Mouse (Mus musculus): ENCODE results near the gene Bmp2. TPM values are rescaled to one million over a fixed set of nuclear protein-coding genes. Genes with fewer than 3 reads are reported as not detected.

Bmp2 gene
- polyA plus RNA-seq (2015; fragmentation: Nextera tagmentation; extraction: Ambion mirVana), result 6.5 and 7.4 TPM in 2 replicates

- Histone ChIP-seq H3K4me2 (ENCODE audit: low read depth, low read length) (peak within 1 kb of the TSS; percentile 97), H3K4me3 (ENCODE audit: low read length) (peak within 1 kb of the TSS; percentile 76), H3K9me3 (replicated peaks; ENCODE audit: control insufficient read depth, low read length) (no peaks in the 10 kb centered on the region), H3K27ac (ENCODE audit: low read length) (peak within 1 kb of the TSS; percentile 18; the same call in 1 of the 2 replicates), H3K4me1 (ENCODE audit: control insufficient read depth, insufficient read depth, low read length) (peaks cover 8% of the 10 kb centered on the region; the same call in 1 of the 2 replicates), H3K9ac (ENCODE audit: low read length) (peak within 1 kb of the TSS; percentile 76), H3K36me3 (ENCODE audit: control insufficient read depth, insufficient read depth) (no peaks in the 10 kb centered on the region), H3K27me3 (ENCODE audit: control insufficient read depth, insufficient read depth, low read length) (peaks cover 38% of the 10 kb centered on the region)
- WGBS, result under 1% methylated on average over 96 of the region's 110 CpGs
- peak; percentile 58 for ATAC-seq (replicated peaks; ENCODE audit: extremely low read depth, insufficient read depth, low FRiP score)
Observed at GRCm38 (mm10) chr2:133552031-133552841, at the start of gene Bmp2. Gene Bmp2, plus strand, starts transcription at chr2:133552159.

GRCm38 (mm10) chr2:133505678-133506077, 46.3 kb upstream of the Bmp2 start:
- no peaks in the 10 kb centered on the region for H3K36me3 ChIP-seq (ENCODE audit: control insufficient read depth, insufficient read depth)
- no peak overlapping the region for H3K9ac ChIP-seq (ENCODE audit: low read length)
- H3K9me3 ChIP-seq (replicated peaks; ENCODE audit: control insufficient read depth, low read length), result no peaks in the 10 kb centered on the region
- H3K27ac ChIP-seq (ENCODE audit: low read length), result no peak overlapping the region
- H3K4me1 ChIP-seq (ENCODE audit: control insufficient read depth, insufficient read depth, low read length), result peaks cover 6% of the 10 kb centered on the region
- no peak overlapping the region for H3K4me2 ChIP-seq (ENCODE audit: low read depth, low read length)
- no peak overlapping the region for H3K4me3 ChIP-seq (ENCODE audit: low read length)
- no peaks in the 10 kb centered on the region for H3K27me3 ChIP-seq (ENCODE audit: control insufficient read depth, insufficient read depth, low read length)
- no peak for ATAC-seq (replicated peaks; ENCODE audit: extremely low read depth, insufficient read depth, low FRiP score)
- 66% methylated on average over 2 of the region's 2 CpGs for WGBS

- H3K4me2 ChIP-seq (ENCODE audit: low read depth, low read length), result no peak overlapping the region
- WGBS, result 58% methylated on average over 4 of the region's 4 CpGs
- H3K27ac ChIP-seq (ENCODE audit: low read length), result no peak overlapping the region
- H3K36me3 ChIP-seq (ENCODE audit: control insufficient read depth, insufficient read depth), result no peaks in the 10 kb centered on the region
- H3K9me3 ChIP-seq (replicated peaks; ENCODE audit: control insufficient read depth, low read length), result no peaks in the 10 kb centered on the region
- H3K4me1 ChIP-seq (ENCODE audit: control insufficient read depth, insufficient read depth, low read length), result peaks cover 11% of the 10 kb centered on the region
- no peak overlapping the region for H3K9ac ChIP-seq (ENCODE audit: low read length)
- no peaks in the 10 kb centered on the region for H3K27me3 ChIP-seq (ENCODE audit: control insufficient read depth, insufficient read depth, low read length)
- no peak for ATAC-seq (replicated peaks; ENCODE audit: extremely low read depth, insufficient read depth, low FRiP score)
- H3K4me3 ChIP-seq (ENCODE audit: low read length), result no peak overlapping the region
Observed at GRCm38 (mm10) chr2:133507045-133507444, 44.9 kb upstream of the Bmp2 start.

GRCm38 (mm10) chr2:133509141-133509540, 42.8 kb upstream of the Bmp2 start:
- Histone ChIP-seq H3K9me3 (replicated peaks; ENCODE audit: control insufficient read depth, low read length) (no peaks in the 10 kb centered on the region), H3K4me2 (ENCODE audit: low read depth, low read length) (no peak overlapping the region), H3K27me3 (ENCODE audit: control insufficient read depth, insufficient read depth, low read length) (no peaks in the 10 kb centered on the region), H3K4me3 (ENCODE audit: low read length) (no peak overlapping the region), H3K36me3 (ENCODE audit: control insufficient read depth, insufficient read depth) (no peaks in the 10 kb centered on the region), H3K27ac (ENCODE audit: low read length) (no peak overlapping the region), H3K4me1 (ENCODE audit: control insufficient read depth, insufficient read depth, low read length) (peaks cover 11% of the 10 kb centered on the region), H3K9ac (ENCODE audit: low read length) (no peak overlapping the region)
- no peak for ATAC-seq (replicated peaks; ENCODE audit: extremely low read depth, insufficient read depth, low FRiP score)
- 88% methylated on average over 16 of the region's 16 CpGs for WGBS

- no peak for ATAC-seq (replicated peaks; ENCODE audit: extremely low read depth, insufficient read depth, low FRiP score)
- WGBS, result 33% methylated on average over 9 of the region's 9 CpGs
- no peak overlapping the region for H3K27ac ChIP-seq (ENCODE audit: low read length)
- no peaks in the 10 kb centered on the region for H3K9me3 ChIP-seq (replicated peaks; ENCODE audit: control insufficient read depth, low read length)
- H3K27me3 ChIP-seq (ENCODE audit: control insufficient read depth, insufficient read depth, low read length), result no peaks in the 10 kb centered on the region
- H3K9ac ChIP-seq (ENCODE audit: low read length), result no peak overlapping the region
- H3K4me3 ChIP-seq (ENCODE audit: low read length), result no peak overlapping the region
- no peaks in the 10 kb centered on the region for H3K36me3 ChIP-seq (ENCODE audit: control insufficient read depth, insufficient read depth)
- H3K4me2 ChIP-seq (ENCODE audit: low read depth, low read length), result no peak overlapping the region
- peaks cover 11% of the 10 kb centered on the region for H3K4me1 ChIP-seq (ENCODE audit: control insufficient read depth, insufficient read depth, low read length)
Observed at GRCm38 (mm10) chr2:133511011-133511779, 40.8 kb upstream of the Bmp2 start.

- 80% methylated on average over 4 of the region's 4 CpGs for WGBS
- ATAC-seq (replicated peaks; ENCODE audit: extremely low read depth, insufficient read depth, low FRiP score), result no peak
- Histone ChIP-seq H3K4me2 (ENCODE audit: low read depth, low read length) (no peak overlapping the region), H3K27me3 (ENCODE audit: control insufficient read depth, insufficient read depth, low read length) (no peaks in the 10 kb centered on the region), H3K9ac (ENCODE audit: low read length) (no peak overlapping the region), H3K4me3 (ENCODE audit: low read length) (no peak overlapping the region), H3K36me3 (ENCODE audit: control insufficient read depth, insufficient read depth) (no peaks in the 10 kb centered on the region), H3K9me3 (replicated peaks; ENCODE audit: control insufficient read depth, low read length) (no peaks in the 10 kb centered on the region), H3K27ac (ENCODE audit: low read length) (no peak overlapping the region), H3K4me1 (ENCODE audit: control insufficient read depth, insufficient read depth, low read length) (no peaks in the 10 kb centered on the region)
Observed at GRCm38 (mm10) chr2:133516331-133517046, 35.5 kb upstream of the Bmp2 start.

- Histone ChIP-seq H3K4me2 (ENCODE audit: low read depth, low read length) (no peak overlapping the region), H3K27me3 (ENCODE audit: control insufficient read depth, insufficient read depth, low read length) (no peaks in the 10 kb centered on the region), H3K27ac (ENCODE audit: low read length) (no peak overlapping the region), H3K4me3 (ENCODE audit: low read length) (no peak overlapping the region), H3K36me3 (ENCODE audit: control insufficient read depth, insufficient read depth) (no peaks in the 10 kb centered on the region), H3K9me3 (replicated peaks; ENCODE audit: control insufficient read depth, low read length) (no peaks in the 10 kb centered on the region), H3K4me1 (ENCODE audit: control insufficient read depth, insufficient read depth, low read length) (no peaks in the 10 kb centered on the region), H3K9ac (ENCODE audit: low read length) (no peak overlapping the region)
- no peak for ATAC-seq (replicated peaks; ENCODE audit: extremely low read depth, insufficient read depth, low FRiP score)
- 80% methylated on average over 2 of the region's 2 CpGs for WGBS
Observed at GRCm38 (mm10) chr2:133517867-133518266, 34.1 kb upstream of the Bmp2 start.

- Histone ChIP-seq H3K9ac (ENCODE audit: low read length) (no peak overlapping the region), H3K27me3 (ENCODE audit: control insufficient read depth, insufficient read depth, low read length) (no peaks in the 10 kb centered on the region), H3K27ac (ENCODE audit: low read length) (no peak overlapping the region), H3K36me3 (ENCODE audit: control insufficient read depth, insufficient read depth) (no peaks in the 10 kb centered on the region), H3K9me3 (replicated peaks; ENCODE audit: control insufficient read depth, low read length) (no peaks in the 10 kb centered on the region), H3K4me1 (ENCODE audit: control insufficient read depth, insufficient read depth, low read length) (no peaks in the 10 kb centered on the region), H3K4me2 (ENCODE audit: low read depth, low read length) (no peak overlapping the region), H3K4me3 (ENCODE audit: low read length) (no peak overlapping the region)
- no peak for ATAC-seq (replicated peaks; ENCODE audit: extremely low read depth, insufficient read depth, low FRiP score)
- WGBS, result 66% methylated on average over 5 of the region's 5 CpGs
Observed at GRCm38 (mm10) chr2:133521193-133521592, 30.8 kb upstream of the Bmp2 start.
